10 mouse cellular contexts compared by ENCODE assay signal in the genomic region with DNA sequence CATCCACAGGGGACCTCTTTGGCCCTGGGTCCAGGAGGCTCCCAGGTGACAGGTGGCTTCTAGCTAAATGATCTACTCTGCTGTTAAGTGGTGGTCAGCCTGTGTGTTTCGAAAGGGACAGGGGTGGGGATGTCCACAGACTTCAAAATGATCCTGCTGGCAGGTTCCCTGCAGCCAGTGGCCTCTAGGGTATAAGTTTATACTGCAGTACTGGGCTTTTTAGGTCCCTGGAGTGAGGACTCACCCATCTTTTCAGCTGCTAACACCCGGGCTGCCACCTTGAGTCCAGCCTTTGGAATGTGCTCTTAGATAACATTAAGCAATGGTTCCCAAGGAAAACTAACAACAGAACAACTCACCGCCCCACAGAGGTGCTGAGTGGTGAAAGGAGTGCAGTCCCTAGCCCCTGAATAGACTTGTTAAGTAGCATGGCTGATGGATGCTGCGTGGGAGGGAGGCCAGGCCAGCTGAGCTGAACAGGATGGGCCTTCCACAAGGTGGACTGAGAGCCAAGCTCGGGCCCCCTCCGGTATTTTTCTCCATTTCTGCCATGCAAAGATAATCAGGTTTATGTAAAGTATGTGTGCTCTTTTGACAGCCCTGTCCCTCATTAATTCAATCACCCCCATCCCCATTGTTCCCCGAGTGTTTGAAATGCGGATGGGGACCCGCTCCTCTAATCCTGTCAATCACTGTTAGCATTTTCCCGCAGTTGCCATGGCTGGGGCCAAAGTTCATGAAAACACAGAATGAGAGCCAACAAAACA.
DNase-seq lines count a peak whose midpoint lies in the region; ATAC-seq and TF ChIP-seq lines count a peak whose summit lies in the region.
"Had no signal": no experiment of that assay in that cellular context is flagged by ENCODE, and none has a peak within 500 bp of the region (broad histone marks: within the 10 kb centered on the region; RNA-seq: fewer than 3 reads in every experiment).

No protein-coding gene starts in this region.

- peak; percentile 4 for DNase-seq in layer of hippocampus, adult 11-12 months (ENCODE audit: low spot score)
- no peak for DNase-seq in layer of hippocampus, adult 9-10 months (ENCODE audit: low spot score)
- peak; percentile 75 for DNase-seq in embryo, embryonic 9.5 days (ENCODE audit: extremely low spot score)
- peak; percentile 83 for DNase-seq in hindbrain, postnatal 0 days (ENCODE audit: low spot score)
- no peak for DNase-seq in gastrocnemius, postnatal 25 days
- no peak for DNase-seq in kidney, adult 11 months
- no peak for DNase-seq in gastrocnemius, adult 8-10 months (ENCODE audit: low spot score in 2 of 2)
- DNase-seq: lung, postnatal 10 days had no signal

- no peaks in the 10 kb centered on the region for H3K27me3 ChIP-seq in hindbrain, postnatal 0 days (ENCODE audit: insufficient read depth, low read length)
- H3K27me3 ChIP-seq in neural tube, embryonic 14.5 days (ENCODE audit: control insufficient read depth, insufficient read depth, low read length): no peaks in the 10 kb centered on the region

- H3K36me3 ChIP-seq in hindbrain, postnatal 0 days (ENCODE audit: insufficient read depth, low read length): no peaks in the 10 kb centered on the region
- no peaks in the 10 kb centered on the region for H3K36me3 ChIP-seq in neural tube, embryonic 14.5 days (ENCODE audit: control insufficient read depth, insufficient read depth, low read length)
- H3K36me3 ChIP-seq: G1E had no signal

- peak; percentile 95 for ATAC-seq in hindbrain, postnatal 0 days
- peak; percentile 92 for ATAC-seq in neural tube, embryonic 14.5 days (ENCODE audit: low read depth)

- peak; percentile 23; the same call in 1 of the 2 replicates for TF ChIP-seq CTCF in hindbrain, postnatal 0 days (IDR thresholded peaks at IDR 0.05; ENCODE audit: low read depth)

- H3K4me2 ChIP-seq in hindbrain, postnatal 0 days (ENCODE audit: low read depth, low read length): no peak overlapping the region
- no peak overlapping the region for H3K4me2 ChIP-seq in neural tube, embryonic 14.5 days (ENCODE audit: low read depth, low read length)

- peak overlapping the region; percentile 71 for H3K27ac ChIP-seq in hindbrain, postnatal 0 days
- no peak overlapping the region for H3K27ac ChIP-seq in neural tube, embryonic 14.5 days (ENCODE audit: low read depth, low read length)

- H3K9ac ChIP-seq in hindbrain, postnatal 0 days (replicated peaks; ENCODE audit: low read length): no peak overlapping the region
- no peak overlapping the region for H3K9ac ChIP-seq in neural tube, embryonic 14.5 days (replicated peaks; ENCODE audit: low read depth, low read length)

- WGBS in hindbrain, postnatal 0 days: 13% methylated on average over 10 of the region's 10 CpGs
- WGBS in neural tube, embryonic 14.5 days: 7% methylated on average over 10 of the region's 10 CpGs

- no peaks in the 10 kb centered on the region; the same call in 1 of the 2 replicates for H3K4me1 ChIP-seq in hindbrain, postnatal 0 days (ENCODE audit: insufficient read depth, low read length)
- H3K4me1 ChIP-seq in neural tube, embryonic 14.5 days (ENCODE audit: control insufficient read depth, insufficient read depth, low read length): 0 out of 2 replicates have a peak, but pooled peaks cover 3% of the 10 kb centered on the region

- H3K9me3 ChIP-seq in hindbrain, postnatal 0 days (ENCODE audit: low read length): no peaks in the 10 kb centered on the region
- no peaks in the 10 kb centered on the region for H3K9me3 ChIP-seq in neural tube, embryonic 14.5 days (ENCODE audit: control insufficient read depth, low read length)

- H3K4me3 ChIP-seq in hindbrain, postnatal 0 days (ENCODE audit: low read length): no peak overlapping the region
- no peak overlapping the region for H3K4me3 ChIP-seq in neural tube, embryonic 14.5 days (ENCODE audit: low read depth, low read length)

Comparison
In these comparisons a context has a peak if more than half of its experiments do, and no peak if none do; other contexts are left out.
1. DNase-seq: peak in layer of hippocampus, adult 11-12 months (single experiment), embryo, embryonic 9.5 days (single experiment) and hindbrain, postnatal 0 days (single experiment); none in layer of hippocampus, adult 9-10 months (single experiment), gastrocnemius, postnatal 25 days (single experiment), kidney, adult 11 months (single experiment) and gastrocnemius, adult 8-10 months (0 of 2).